Mouse (Mus musculus): ENCODE data around the gene Fbxo41. TPM values are rescaled to one million over a fixed set of nuclear protein-coding genes. Genes with fewer than 3 reads are reported as not detected.

Gene Fbxo41
- total RNA-seq (2022): under 1 TPM in 2 of 4 experiments, not detected in 2; 0.03 TPM

- DNase-seq (ENCODE audit: low spot score): no peak
These were observed at the start of gene Fbxo41 for GRCm38 (mm10) chr6:85502911-85503250. Fbxo41 (minus strand) TSS chr6:85502994.

- DNase-seq (ENCODE audit: low spot score): no peak
These were observed 44.8 kb upstream of the Fbxo41 start for GRCm38 (mm10) chr6:85547642-85548041.

- DNase-seq (ENCODE audit: low spot score): no peak
These were observed 41.6 kb upstream of the Fbxo41 start for GRCm38 (mm10) chr6:85544251-85544881.

GRCm38 (mm10) chr6:85543351-85544175 is 40.8 kb upstream of the Fbxo41 start:
- DNase-seq (ENCODE audit: low spot score): no peak

- no peak for DNase-seq (ENCODE audit: low spot score)
These were observed 20.0 kb upstream of the Fbxo41 start for GRCm38 (mm10) chr6:85522825-85523224.

- DNase-seq (ENCODE audit: low spot score): no peak
These were observed 19.2 kb upstream of the Fbxo41 start for GRCm38 (mm10) chr6:85522026-85522425.

- no peak for DNase-seq (ENCODE audit: low spot score)
These were observed 15.4 kb upstream of the Fbxo41 start for GRCm38 (mm10) chr6:85518091-85518693.

GRCm38 (mm10) chr6:85515941-85516340 is 13.1 kb upstream of the Fbxo41 start:
- no peak for DNase-seq (ENCODE audit: low spot score)

GRCm38 (mm10) chr6:85513531-85513910 is 10.7 kb upstream of the Fbxo41 start, which contains the start of gene Egr4:
Egr4 (minus strand) TSS chr6:85513589.
- DNase-seq (ENCODE audit: low spot score): no peak

GRCm38 (mm10) chr6:85512577-85513530 is 10.1 kb upstream of the Fbxo41 start:
- DNase-seq (ENCODE audit: low spot score): no peak

- no peak for DNase-seq (ENCODE audit: low spot score)
These were observed 9.3 kb upstream of the Fbxo41 start for GRCm38 (mm10) chr6:85512056-85512440.

GRCm38 (mm10) chr6:85511286-85512055 is 8.7 kb upstream of the Fbxo41 start:
- DNase-seq (ENCODE audit: low spot score): peak; percentile 7

GRCm38 (mm10) chr6:85510476-85510875 is 7.7 kb upstream of the Fbxo41 start:
- no peak for DNase-seq (ENCODE audit: low spot score)

- DNase-seq (ENCODE audit: low spot score): no peak
These were observed 5.8 kb upstream of the Fbxo41 start for GRCm38 (mm10) chr6:85508602-85509001.

- no peak for DNase-seq (ENCODE audit: low spot score)
These were observed 2.1 kb upstream of the Fbxo41 start for GRCm38 (mm10) chr6:85504908-85505307.

- no peak for DNase-seq (ENCODE audit: low spot score)
These were observed 487 bp downstream of the Fbxo41 start for GRCm38 (mm10) chr6:85502103-85502910.

- DNase-seq (ENCODE audit: low spot score): no peak
These were observed 1.2 kb downstream of the Fbxo41 start for GRCm38 (mm10) chr6:85501571-85502102.

GRCm38 (mm10) chr6:85500416-85500815 is 2.4 kb downstream of the Fbxo41 start:
- no peak for DNase-seq (ENCODE audit: low spot score)

- DNase-seq (ENCODE audit: low spot score): no peak
These were observed 4.6 kb downstream of the Fbxo41 start for GRCm38 (mm10) chr6:85498147-85498546.

- no peak for DNase-seq (ENCODE audit: low spot score)
These were observed 5.8 kb downstream of the Fbxo41 start for GRCm38 (mm10) chr6:85496976-85497375.

All from heart, adult 8-10 months (tissue).